Mouse (Mus musculus): Measurements from ENCODE around the gene Shank2. TPM values are rescaled to one million over a fixed set of nuclear protein-coding genes. Genes with fewer than 3 reads are reported as not detected.

Shank2 gene
- total and polyA plus RNA-seq, 3 experiments, result not detected

GRCm38 (mm10) chr7:144040328-144040727, 38.6 kb downstream of the Shank2 start:
- Histone ChIP-seq H3K27ac (ENCODE audit: insufficient read depth, low read depth) (no peak overlapping the region), H3K4me2 (ENCODE audit: insufficient read depth, low read depth, poor library complexity, severe bottlenecking) (no peak overlapping the region)
- DNase-seq (ENCODE audit: extremely low read depth), result no peak

DNA sequence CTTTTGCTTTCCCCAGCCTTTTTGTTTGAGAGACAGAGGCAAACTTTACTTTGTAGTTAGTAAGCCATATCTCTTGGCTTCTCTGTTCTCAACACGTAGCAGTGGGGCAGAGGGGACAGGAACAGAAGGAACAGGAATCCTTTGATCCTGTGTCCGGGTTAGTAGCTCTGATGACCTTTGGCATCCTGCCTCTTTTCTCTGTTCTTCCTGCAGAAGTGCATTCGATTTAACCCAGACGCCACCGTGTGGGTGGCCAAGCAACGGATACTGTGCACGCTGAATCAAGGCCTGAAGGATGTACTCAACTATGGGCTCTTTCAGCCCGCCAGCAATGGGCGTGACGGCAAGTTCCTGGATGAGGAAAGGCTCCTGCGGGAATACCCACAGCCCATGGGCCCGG, 50.3 kb downstream of the Shank2 start:
- H3K9me3 ChIP-seq (replicated peaks; ENCODE audit: low read length), result peaks cover 7% of the 10 kb centered on the region
- TF ChIP-seq KAT2A (IDR thresholded peaks at IDR 0.05; ENCODE audit: insufficient replicate concordance, low read length) (no peak), PAX5 (IDR thresholded peaks at IDR 0.05; ENCODE audit: low read length) (no peak), NRF1 (IDR thresholded peaks at IDR 0.05; ENCODE audit: low read depth, low read length) (no peak), HCFC1 (IDR thresholded peaks at IDR 0.05; ENCODE audit: low read depth, low read length) (no peak), SIN3A (IDR thresholded peaks at IDR 0.05; ENCODE audit: low read length) (no peak), MYC (IDR thresholded peaks at IDR 0.05; ENCODE audit: low read depth, low read length) (no peak), ZNF384 (IDR thresholded peaks at IDR 0.05; ENCODE audit: low read depth, low read length) (no peak), CHD2 (IDR thresholded peaks at IDR 0.05; ENCODE audit: low read length) (no peak), SMC3 (IDR thresholded peaks at IDR 0.05; ENCODE audit: low read depth, low read length) (0 out of 2 replicates have a peak, but pooled peaks have one; percentile 13), ZC3H11A (IDR thresholded peaks at IDR 0.05; ENCODE audit: low read depth, low read length) (no peak), MXI1 (IDR thresholded peaks at IDR 0.05; ENCODE audit: low read depth, low read length) (no peak), POLR2AphosphoS2 (IDR thresholded peaks at IDR 0.05; ENCODE audit: low read depth, low read length) (no peak), ZMIZ1 (IDR thresholded peaks at IDR 0.05; ENCODE audit: low read depth, low read length) (no peak), MAFK (IDR thresholded peaks at IDR 0.05; ENCODE audit: insufficient replicate concordance, low read length) (no peak), POLR2A (IDR thresholded peaks at IDR 0.05; ENCODE audit: low read depth, low read length) (no peak), CTCF (conservative IDR thresholded peaks at IDR 0.05 in 1 of 2, IDR thresholded peaks at IDR 0.05 in 1 of 2; ENCODE audit: low read depth in 2 of 2, low read length in 2 of 2) (peak in 1 of 2 experiments; percentile 13; a peak in 1 of 4 replicates)
- H3K27me3 ChIP-seq (replicated peaks), result peaks cover 82% of the 10 kb centered on the region
- no peaks in the 10 kb centered on the region for H3K36me3 ChIP-seq (replicated peaks in 1 of 2; ENCODE audit: control insufficient read depth in 1 of 2, insufficient read depth in 1 of 2, low read length in 1 of 2)
- H3K27ac ChIP-seq (ENCODE audit: insufficient read depth, low read depth), result no peak overlapping the region
- H3K79me2 ChIP-seq (replicated peaks; ENCODE audit: control insufficient read depth, extremely low read depth, insufficient read depth, poor library complexity, severe bottlenecking), result no peaks in the 10 kb centered on the region
- H3K4me2 ChIP-seq (ENCODE audit: insufficient read depth, low read depth, poor library complexity, severe bottlenecking), result no peak overlapping the region
- dilution Hi-C loops (cut with MboI; ENCODE audit: extremely low pct_ligation_motif_present, extremely low pct_unique_long_range_greater_than_20kb, low sequenced_read_pairs) (no loop called here), in situ Hi-C loops (cut with MboI; ENCODE audit: low pct_ligation_motif_present, low pct_unique_long_range_greater_than_20kb, low sequenced_read_pairs) (no loop called here)
- H3K4me1 ChIP-seq (ENCODE audit: control insufficient read depth in 1 of 2, insufficient read depth in 2 of 2), result no peaks in the 10 kb centered on the region
- H3K4me3 ChIP-seq (replicated peaks in 1 of 3; ENCODE audit: low read depth in 2 of 3, low read length in 2 of 3, poor library complexity in 1 of 3), result no peak overlapping the region
- no peak for DNase-seq (ENCODE audit: extremely low read depth)
- H3K9ac ChIP-seq (ENCODE audit: insufficient read depth, low read depth), result no peak overlapping the region

More at GRCm38 (mm10) chr7:144040328-144040727, 38.6 kb downstream of the Shank2 start:
- Histone ChIP-seq H3K9ac (ENCODE audit: insufficient read depth, low read depth) (no peak overlapping the region), H3K36me3 (replicated peaks in 1 of 2; ENCODE audit: control insufficient read depth in 1 of 2, insufficient read depth in 1 of 2, low read length in 1 of 2) (no peaks in the 10 kb centered on the region), H3K79me2 (replicated peaks; ENCODE audit: control insufficient read depth, extremely low read depth, insufficient read depth, poor library complexity, severe bottlenecking) (no peaks in the 10 kb centered on the region), H3K4me1 (ENCODE audit: control insufficient read depth in 1 of 2, insufficient read depth in 2 of 2) (no peaks in the 10 kb centered on the region), H3K9me3 (replicated peaks; ENCODE audit: low read length) (no peaks in the 10 kb centered on the region), H3K27me3 (replicated peaks) (peaks cover 87% of the 10 kb centered on the region), H3K4me3 (replicated peaks in 1 of 3; ENCODE audit: low read depth in 2 of 3, low read length in 2 of 3, poor library complexity in 1 of 3) (no peak overlapping the region)
- in situ Hi-C loops (cut with MboI; ENCODE audit: low pct_ligation_motif_present, low pct_unique_long_range_greater_than_20kb, low sequenced_read_pairs) (no loop called here), dilution Hi-C loops (cut with MboI; ENCODE audit: extremely low pct_ligation_motif_present, extremely low pct_unique_long_range_greater_than_20kb, low sequenced_read_pairs) (no loop called here)
- TF ChIP-seq MAX (IDR thresholded peaks at IDR 0.05; ENCODE audit: low read length), result no peak
